Mouse (Mus musculus): ENCODE measurements around the gene Zglp1.
"Not testable (repeated sequence)": the region's sequence is repeated elsewhere in the genome, so short reads cannot be mapped to it uniquely, and the experiment has no call there.

Gene Zglp1

DNA sequence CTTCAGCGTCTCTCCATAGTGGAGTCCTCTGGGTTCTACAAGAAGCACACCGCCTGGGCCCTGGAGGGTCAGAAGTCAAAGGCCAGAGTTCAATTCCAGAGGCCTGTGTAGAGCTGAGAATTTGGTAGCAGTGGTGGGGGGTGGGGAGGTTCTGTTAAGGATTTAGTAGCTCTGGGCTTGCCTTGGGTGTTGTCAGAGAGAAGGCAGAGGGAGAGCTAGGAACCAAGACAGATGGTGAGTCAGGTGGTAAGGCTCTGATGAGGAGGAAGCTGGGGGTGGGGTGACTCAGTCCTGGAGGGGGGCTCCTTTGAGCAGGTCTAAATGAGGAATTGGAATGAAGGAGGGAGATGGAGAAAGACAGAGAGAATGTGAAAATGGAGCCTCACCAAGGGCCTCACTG is 4.0 kb downstream of the Zglp1 start:
- no peak for DNase-seq

DNA sequence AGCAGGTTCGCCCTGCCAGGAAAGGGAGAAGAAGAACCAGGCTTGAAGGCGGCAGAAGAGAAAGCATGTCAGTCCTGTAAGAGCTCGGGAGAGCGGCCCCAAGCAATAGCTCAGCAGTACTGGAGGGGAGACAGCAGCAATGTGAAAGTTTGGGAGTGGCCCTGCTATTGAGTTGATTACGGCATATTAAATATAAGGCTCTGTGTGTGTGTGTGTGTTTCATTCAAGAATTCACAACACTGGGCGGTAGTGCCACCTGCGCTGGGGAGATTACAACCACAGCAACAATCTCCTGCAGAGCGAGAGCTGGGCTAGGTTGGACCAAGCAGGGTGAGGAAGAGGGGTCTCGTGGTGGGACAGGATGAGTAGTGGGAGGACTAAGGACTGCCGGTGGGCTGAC is 15.3 kb downstream of the Zglp1 start:
- no peak for DNase-seq

- DNase-seq: no peak
Observed at GRCm38 (mm10) chr9:21045235-21045634, 21.7 kb downstream of the Zglp1 start.

- DNase-seq: not testable (repeated sequence)
Observed at GRCm38 (mm10) chr9:21044785-21045184, 22.1 kb downstream of the Zglp1 start.

DNA sequence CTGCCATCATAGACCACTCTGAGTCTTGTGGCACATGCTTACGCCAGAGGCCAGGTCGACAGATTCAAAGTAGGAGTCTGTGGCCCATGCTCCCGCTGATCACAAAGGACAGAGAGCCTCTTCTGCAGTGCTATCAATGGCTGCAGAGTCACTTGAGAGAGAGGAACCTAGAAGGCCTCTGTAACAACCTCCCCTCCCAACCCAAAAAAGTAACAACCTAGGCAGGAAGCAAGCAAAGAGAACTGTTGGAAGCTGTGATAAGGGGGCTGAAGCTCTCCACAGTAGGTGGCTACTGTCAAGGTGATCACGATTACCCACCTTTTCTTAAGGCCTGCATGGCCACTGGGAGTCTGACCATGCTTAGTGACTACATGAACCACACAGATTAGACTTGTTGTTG is 23.3 kb downstream of the Zglp1 start:
- no peak for DNase-seq

DNA sequence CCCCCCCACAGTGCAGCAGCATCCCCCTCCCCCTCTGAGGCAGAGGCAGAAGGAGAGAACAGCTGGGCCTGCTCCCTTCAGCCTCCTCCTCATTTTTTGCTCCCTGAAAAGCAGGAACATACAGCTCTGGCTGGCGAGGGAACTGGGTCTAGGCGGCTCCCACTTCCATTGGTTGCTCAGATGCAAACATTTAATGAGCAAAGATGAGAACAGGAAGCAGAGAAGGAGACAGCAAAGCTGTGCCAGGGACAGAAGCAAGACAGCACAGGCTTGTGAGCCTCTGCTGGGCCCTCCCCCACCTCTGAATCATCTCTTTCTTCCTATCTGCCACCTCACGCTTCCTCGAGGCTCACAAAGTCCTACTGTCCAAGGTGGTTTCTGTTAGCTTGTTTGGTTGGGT is 25.6 kb downstream of the Zglp1 start:
- DNase-seq: no peak

DNA sequence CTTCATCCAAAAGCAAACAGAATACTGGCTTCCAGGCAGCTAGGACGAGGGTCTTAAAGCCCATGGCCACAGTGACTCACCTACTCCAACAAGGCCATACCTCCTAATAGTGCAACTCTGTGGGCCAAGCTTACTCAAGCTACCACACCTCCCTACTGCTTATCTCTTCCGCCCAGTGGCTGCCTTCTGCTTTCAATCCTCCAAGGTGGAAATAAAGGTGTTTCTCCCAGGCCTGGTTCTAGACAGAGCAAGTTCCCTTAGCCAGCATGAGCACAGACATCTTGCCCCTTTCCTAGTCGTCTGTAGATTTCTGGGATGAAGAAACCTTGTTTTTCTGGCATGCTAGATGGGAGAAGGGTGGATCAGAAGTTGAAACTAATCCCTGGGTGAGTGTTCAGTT is 27.1 kb downstream of the Zglp1 start:
- DNase-seq: no peak

GRCm38 (mm10) chr9:21037481-21037891 is 29.4 kb downstream of the Zglp1 start:
- peak; percentile 74 for DNase-seq

- no peak for DNase-seq
Observed at GRCm38 (mm10) chr9:21036666-21037065, 30.2 kb downstream of the Zglp1 start.

GRCm38 (mm10) chr9:21036161-21036560 is 30.7 kb downstream of the Zglp1 start:
- no peak for DNase-seq

GRCm38 (mm10) chr9:21035586-21035985 is 31.3 kb downstream of the Zglp1 start:
- DNase-seq: no peak

DNA sequence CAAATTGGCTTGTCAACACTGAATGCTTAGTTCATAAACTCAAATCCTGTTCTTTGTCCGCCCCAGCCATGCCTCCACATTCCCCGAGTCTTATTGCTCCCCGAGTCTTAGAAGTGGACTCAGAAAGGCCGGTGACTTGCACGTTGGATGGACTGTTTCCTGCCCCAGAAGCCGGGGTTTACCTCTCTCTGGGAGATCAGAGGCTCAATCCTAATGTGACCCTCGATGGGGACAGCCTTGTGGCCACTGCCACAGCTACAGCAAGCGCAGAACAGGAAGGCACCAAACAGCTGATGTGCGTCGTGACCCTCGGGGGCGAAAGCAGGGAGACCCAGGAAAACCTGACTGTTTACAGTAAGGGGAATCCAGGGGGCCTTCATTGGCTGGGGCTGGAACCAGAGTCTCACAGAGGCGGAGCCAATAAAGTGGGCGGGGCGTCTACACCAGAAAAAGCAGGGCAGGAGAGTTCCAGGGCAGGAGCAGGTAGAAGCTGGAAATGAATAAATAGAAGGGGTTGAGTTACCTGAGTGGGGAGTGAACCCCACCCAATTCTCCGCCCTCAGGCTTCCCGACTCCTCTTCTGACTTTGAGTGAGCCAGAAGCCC is 32.3 kb downstream of the Zglp1 start:
- DNase-seq: peak; percentile 58

DNA sequence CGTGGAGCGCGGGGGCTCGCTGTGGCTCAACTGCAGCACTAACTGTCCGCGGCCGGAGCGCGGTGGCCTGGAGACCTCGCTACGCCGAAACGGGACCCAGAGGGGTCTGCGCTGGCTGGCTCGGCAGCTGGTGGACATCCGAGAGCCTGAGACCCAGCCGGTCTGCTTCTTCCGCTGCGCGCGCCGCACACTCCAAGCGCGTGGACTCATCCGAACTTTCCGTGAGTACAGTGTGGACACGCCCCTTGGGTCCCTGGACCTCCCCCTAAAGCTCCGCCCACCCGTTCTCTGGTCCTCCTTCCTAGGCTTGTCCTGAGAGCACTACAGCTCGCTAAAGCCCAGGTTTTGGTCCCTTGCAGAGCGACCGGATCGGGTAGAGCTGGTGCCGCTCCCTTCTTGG is 33.8 kb downstream of the Zglp1 start:
- DNase-seq: peak; percentile 93

GRCm38 (mm10) chr9:21032491-21032890 is 34.4 kb downstream of the Zglp1 start:
- no peak for DNase-seq

DNA sequence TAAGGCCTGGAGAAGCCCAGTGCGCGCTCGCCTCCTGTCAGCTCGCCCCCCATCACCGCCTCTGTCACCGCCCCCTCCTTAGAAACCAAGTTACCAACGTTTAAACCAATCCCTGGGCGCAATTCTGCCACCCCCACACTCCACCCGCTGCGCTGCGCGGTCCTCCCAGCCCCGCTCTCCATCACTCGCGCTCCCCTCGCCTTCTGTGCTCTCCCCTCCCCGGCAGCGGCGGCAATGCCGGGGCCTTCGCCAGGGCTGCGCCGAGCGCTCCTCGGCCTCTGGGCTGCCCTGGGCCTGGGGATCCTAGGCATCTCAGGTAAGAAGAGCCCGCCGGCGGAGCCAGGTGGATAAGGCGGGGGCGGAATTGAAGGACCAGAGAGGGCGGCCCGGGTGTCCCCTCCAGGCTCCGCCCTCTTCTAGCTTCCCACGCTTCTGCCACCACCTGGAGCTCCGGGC is 35.0 kb downstream of the Zglp1 start, which contains the start of gene Icam5:
Gene Icam5 (plus strand): TSS at position 178 of the 456 bp plus-strand sequence.
- DNase-seq: no peak

GRCm38 (mm10) chr9:21031251-21031895 is 35.5 kb downstream of the Zglp1 start:
- peak; percentile 73 for DNase-seq

GRCm38 (mm10) chr9:21030781-21031250 is 36.1 kb downstream of the Zglp1 start:
- peak; percentile 95 for DNase-seq

DNA sequence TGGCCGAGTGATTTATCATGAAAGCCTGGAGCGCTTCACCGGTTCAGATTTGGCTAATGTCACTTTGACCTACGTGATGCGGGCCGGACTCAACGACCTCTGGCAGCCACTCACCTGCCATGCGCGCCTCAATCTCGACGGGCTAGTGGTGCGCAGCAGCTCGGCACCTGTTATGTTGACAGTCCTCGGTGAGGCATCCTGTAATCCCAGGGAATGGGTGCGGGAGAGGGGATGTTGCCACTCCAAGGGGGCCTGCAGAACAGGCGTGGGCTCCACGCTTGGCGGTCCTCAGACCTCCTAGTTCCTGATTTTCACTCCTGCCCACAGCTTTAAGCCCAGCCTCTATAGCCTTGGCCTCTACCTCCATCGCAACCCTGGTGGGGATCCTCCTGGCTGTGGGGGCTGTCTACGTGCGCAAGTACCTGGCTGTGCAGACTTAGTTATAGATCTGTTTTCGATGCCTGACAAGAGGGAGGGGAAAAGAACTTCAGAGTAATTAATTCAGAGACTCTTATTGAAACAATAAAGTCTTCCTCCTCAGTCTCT is 36.8 kb downstream of the Zglp1 start:
- DNase-seq: no peak

GRCm38 (mm10) chr9:21029291-21030054 is 37.4 kb downstream of the Zglp1 start, which contains the start of gene Icam4:
Icam4 (plus strand) TSS chr9:21029373.
- peak; percentile 91 for DNase-seq

DNA sequence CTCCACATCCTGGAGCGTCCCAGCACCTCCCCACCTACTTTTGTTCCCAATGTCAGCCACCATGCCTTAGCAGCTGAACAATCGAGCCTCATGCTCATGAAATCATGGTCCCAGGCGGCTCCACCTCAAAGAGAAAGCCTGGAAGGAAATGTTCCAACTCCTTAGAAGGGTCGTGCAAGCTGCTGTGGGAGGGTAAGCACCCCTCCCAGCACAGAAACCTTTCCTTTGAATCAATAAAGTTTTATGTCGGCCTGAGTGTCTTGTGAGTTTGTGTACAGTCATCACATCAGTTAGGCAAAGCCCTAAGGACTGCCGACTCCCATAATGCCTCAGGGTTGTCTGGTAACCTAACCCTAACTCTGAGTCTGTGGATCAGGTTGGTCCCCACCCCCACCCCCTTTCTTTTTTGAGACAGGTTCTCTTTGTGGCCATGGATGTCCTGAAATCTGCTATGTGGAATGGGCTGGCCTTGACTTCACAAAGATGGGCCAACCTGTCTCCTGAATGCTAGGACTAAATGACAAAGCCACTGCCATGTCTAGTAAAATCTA is 38.3 kb downstream of the Zglp1 start:
- DNase-seq: no peak

- no peak for DNase-seq
Observed at GRCm38 (mm10) chr9:21027774-21028290, 39.1 kb downstream of the Zglp1 start.

DNA sequence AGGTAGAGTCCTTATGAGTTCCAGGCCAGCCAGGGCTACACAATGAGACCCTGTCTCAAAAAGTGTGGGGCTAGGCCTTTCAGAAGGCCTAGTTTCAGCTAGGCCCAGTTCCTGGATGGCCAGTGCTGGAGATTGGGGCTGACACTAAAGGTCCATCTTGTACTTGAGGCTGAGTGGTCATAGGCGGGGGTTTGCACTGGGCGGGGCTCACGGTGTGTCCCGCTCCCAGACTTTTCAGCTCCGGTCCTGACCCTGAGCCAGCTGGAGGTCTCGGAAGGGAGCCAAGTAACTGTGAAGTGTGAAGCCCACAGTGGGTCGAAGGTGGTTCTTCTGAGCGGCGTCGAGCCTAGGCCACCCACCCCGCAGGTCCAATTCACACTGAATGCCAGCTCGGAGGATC is 40.0 kb downstream of the Zglp1 start:
- no peak for DNase-seq
